Mouse (Mus musculus): Measurements from ENCODE around the gene Inpp5a. TPM values are rescaled to one million over a fixed set of nuclear protein-coding genes. Genes with fewer than 3 reads are reported as not detected.
A peak's percentile ranks its signal among the peaks of the same experiment; 100 is the strongest.

The Inpp5a gene
- polyA plus RNA-seq, 1 experiment from 2014 or later, result 22.4 TPM

GRCm38 (mm10) chr7:139528309-139529076 lies 139.6 kb downstream of the Inpp5a start:
- no peaks in the 10 kb centered on the region for H3K9me3 ChIP-seq (ENCODE audit: control insufficient read depth, low read length)
- DNase-seq (ENCODE audit: low spot score) (peak; percentile 87), ATAC-seq (replicated peaks; ENCODE audit: low FRiP score) (peak; percentile 92)
- H3K4me3 ChIP-seq (ENCODE audit: low read depth, low read length), result no peak overlapping the region
- peaks cover 17% of the 10 kb centered on the region for H3K4me1 ChIP-seq (replicated peaks; ENCODE audit: control insufficient read depth, insufficient read depth, low read length)
- H3K9ac ChIP-seq (ENCODE audit: low read length), result no peak overlapping the region; the same call in 1 of the 2 replicates
- peaks cover 77% of the 10 kb centered on the region for H3K27me3 ChIP-seq (ENCODE audit: control insufficient read depth, insufficient read depth, low read length)
- WGBS, result 8% methylated on average over 15 of the region's 15 CpGs
- H3K4me2 ChIP-seq (ENCODE audit: low read depth, low read length, severe bottlenecking), result no peak overlapping the region
- no peaks in the 10 kb centered on the region for H3K36me3 ChIP-seq (ENCODE audit: control insufficient read depth, insufficient read depth, low read length)
- H3K27ac ChIP-seq (ENCODE audit: low read depth, low read length), result peak overlapping the region; percentile 31; the same call in 1 of the 2 replicates

- DNase-seq (ENCODE audit: low spot score), result no peak
- no peaks in the 10 kb centered on the region for H3K36me3 ChIP-seq (ENCODE audit: control insufficient read depth, insufficient read depth, low read length)
- no peak overlapping the region for H3K27ac ChIP-seq (ENCODE audit: low read depth, low read length)
- H3K9me3 ChIP-seq (ENCODE audit: control insufficient read depth, low read length), result no peaks in the 10 kb centered on the region
- peaks cover 17% of the 10 kb centered on the region for H3K4me1 ChIP-seq (replicated peaks; ENCODE audit: control insufficient read depth, insufficient read depth, low read length)
- no peak overlapping the region for H3K9ac ChIP-seq (ENCODE audit: low read length)
- H3K4me3 ChIP-seq (ENCODE audit: low read depth, low read length), result no peak overlapping the region
- H3K4me2 ChIP-seq (ENCODE audit: low read depth, low read length, severe bottlenecking), result no peak overlapping the region
- H3K27me3 ChIP-seq (ENCODE audit: control insufficient read depth, insufficient read depth, low read length), result peaks cover 77% of the 10 kb centered on the region
- no peak for ATAC-seq (replicated peaks; ENCODE audit: low FRiP score)
These were observed 140.3 kb downstream of the Inpp5a start for GRCm38 (mm10) chr7:139529208-139529607.

- H3K9me3 ChIP-seq (ENCODE audit: control insufficient read depth, low read length), result no peaks in the 10 kb centered on the region
- H3K4me3 ChIP-seq (ENCODE audit: low read depth, low read length), result no peak overlapping the region
- ATAC-seq (replicated peaks; ENCODE audit: low FRiP score) (peak; percentile 37; the same call in 1 of the 2 replicates), DNase-seq (ENCODE audit: low spot score) (no peak)
- H3K36me3 ChIP-seq (ENCODE audit: control insufficient read depth, insufficient read depth, low read length), result no peaks in the 10 kb centered on the region
- peaks cover 17% of the 10 kb centered on the region for H3K4me1 ChIP-seq (replicated peaks; ENCODE audit: control insufficient read depth, insufficient read depth, low read length)
- 0 out of 2 replicates have a peak overlapping the region, but pooled peaks have one; percentile 3 for H3K27ac ChIP-seq (ENCODE audit: low read depth, low read length)
- peaks cover 79% of the 10 kb centered on the region for H3K27me3 ChIP-seq (ENCODE audit: control insufficient read depth, insufficient read depth, low read length)
- WGBS, result 30% methylated on average over 16 of the region's 16 CpGs
- no peak overlapping the region for H3K9ac ChIP-seq (ENCODE audit: low read length)
- no peak overlapping the region for H3K4me2 ChIP-seq (ENCODE audit: low read depth, low read length, severe bottlenecking)
These were observed 141.9 kb downstream of the Inpp5a start for GRCm38 (mm10) chr7:139530591-139531427.

- ATAC-seq (replicated peaks; ENCODE audit: low FRiP score), result no peak
These were observed 142.5 kb downstream of the Inpp5a start for GRCm38 (mm10) chr7:139531428-139531801.

GRCm38 (mm10) chr7:139536331-139536730 lies 147.4 kb downstream of the Inpp5a start:
- Histone ChIP-seq H3K36me3 (ENCODE audit: control insufficient read depth, insufficient read depth, low read length) (no peaks in the 10 kb centered on the region), H3K9me3 (ENCODE audit: control insufficient read depth, low read length) (no peaks in the 10 kb centered on the region), H3K4me2 (ENCODE audit: low read depth, low read length, severe bottlenecking) (no peak overlapping the region), H3K4me1 (replicated peaks; ENCODE audit: control insufficient read depth, insufficient read depth, low read length) (peaks cover 1% of the 10 kb centered on the region; the same call in 1 of the 2 replicates), H3K27ac (ENCODE audit: low read depth, low read length) (no peak overlapping the region), H3K27me3 (ENCODE audit: control insufficient read depth, insufficient read depth, low read length) (peaks cover 72% of the 10 kb centered on the region), H3K4me3 (ENCODE audit: low read depth, low read length) (no peak overlapping the region), H3K9ac (ENCODE audit: low read length) (no peak overlapping the region)
- DNase-seq (ENCODE audit: low spot score), result no peak
- no peak for ATAC-seq (replicated peaks; ENCODE audit: low FRiP score)
- WGBS, result 87% methylated on average over 5 of the region's 5 CpGs

More at GRCm38 (mm10) chr7:139531428-139531801, 142.5 kb downstream of the Inpp5a start:
- H3K36me3 ChIP-seq (ENCODE audit: control insufficient read depth, insufficient read depth, low read length), result no peaks in the 10 kb centered on the region
- H3K9me3 ChIP-seq (ENCODE audit: control insufficient read depth, low read length), result no peaks in the 10 kb centered on the region
- WGBS, result 64% methylated on average over 4 of the region's 4 CpGs
- DNase-seq (ENCODE audit: low spot score), result no peak
- no peak overlapping the region for H3K4me2 ChIP-seq (ENCODE audit: low read depth, low read length, severe bottlenecking)
- H3K4me1 ChIP-seq (replicated peaks; ENCODE audit: control insufficient read depth, insufficient read depth, low read length), result peaks cover 17% of the 10 kb centered on the region
- no peak overlapping the region for H3K27ac ChIP-seq (ENCODE audit: low read depth, low read length)
- peaks cover 79% of the 10 kb centered on the region for H3K27me3 ChIP-seq (ENCODE audit: control insufficient read depth, insufficient read depth, low read length)
- H3K9ac ChIP-seq (ENCODE audit: low read length), result no peak overlapping the region
- H3K4me3 ChIP-seq (ENCODE audit: low read depth, low read length), result no peak overlapping the region

GRCm38 (mm10) chr7:139536831-139537230 lies 147.9 kb downstream of the Inpp5a start:
- no peaks in the 10 kb centered on the region for H3K4me1 ChIP-seq (replicated peaks; ENCODE audit: control insufficient read depth, insufficient read depth, low read length)
- no peaks in the 10 kb centered on the region for H3K36me3 ChIP-seq (ENCODE audit: control insufficient read depth, insufficient read depth, low read length)
- H3K27me3 ChIP-seq (ENCODE audit: control insufficient read depth, insufficient read depth, low read length), result peaks cover 71% of the 10 kb centered on the region
- H3K9me3 ChIP-seq (ENCODE audit: control insufficient read depth, low read length), result no peaks in the 10 kb centered on the region
- DNase-seq (ENCODE audit: low spot score) (no peak), ATAC-seq (replicated peaks; ENCODE audit: low FRiP score) (no peak)
- no peak overlapping the region for H3K4me3 ChIP-seq (ENCODE audit: low read depth, low read length)
- WGBS, result 98% methylated on average over 2 of the region's 2 CpGs
- no peak overlapping the region for H3K27ac ChIP-seq (ENCODE audit: low read depth, low read length)
- no peak overlapping the region for H3K9ac ChIP-seq (ENCODE audit: low read length)
- no peak overlapping the region for H3K4me2 ChIP-seq (ENCODE audit: low read depth, low read length, severe bottlenecking)

GRCm38 (mm10) chr7:139537831-139538230 lies 148.9 kb downstream of the Inpp5a start:
- WGBS, result 87% methylated on average over 9 of the region's 9 CpGs
- Histone ChIP-seq H3K27ac (ENCODE audit: low read depth, low read length) (no peak overlapping the region), H3K4me3 (ENCODE audit: low read depth, low read length) (no peak overlapping the region), H3K9me3 (ENCODE audit: control insufficient read depth, low read length) (no peaks in the 10 kb centered on the region), H3K9ac (ENCODE audit: low read length) (no peak overlapping the region), H3K27me3 (ENCODE audit: control insufficient read depth, insufficient read depth, low read length) (peaks cover 68% of the 10 kb centered on the region), H3K4me2 (ENCODE audit: low read depth, low read length, severe bottlenecking) (no peak overlapping the region), H3K36me3 (ENCODE audit: control insufficient read depth, insufficient read depth, low read length) (no peaks in the 10 kb centered on the region), H3K4me1 (replicated peaks; ENCODE audit: control insufficient read depth, insufficient read depth, low read length) (no peaks in the 10 kb centered on the region)
- ATAC-seq (replicated peaks; ENCODE audit: low FRiP score) (no peak), DNase-seq (ENCODE audit: low spot score) (no peak)

GRCm38 (mm10) chr7:139538541-139538940 lies 149.6 kb downstream of the Inpp5a start:
- H3K27me3 ChIP-seq (ENCODE audit: control insufficient read depth, insufficient read depth, low read length), result peaks cover 67% of the 10 kb centered on the region
- no peak for DNase-seq (ENCODE audit: low spot score)
- H3K27ac ChIP-seq (ENCODE audit: low read depth, low read length), result no peak overlapping the region
- no peak for ATAC-seq (replicated peaks; ENCODE audit: low FRiP score)
- 80% methylated on average over 2 of the region's 2 CpGs for WGBS
- H3K4me1 ChIP-seq (replicated peaks; ENCODE audit: control insufficient read depth, insufficient read depth, low read length), result no peaks in the 10 kb centered on the region
- no peak overlapping the region for H3K4me2 ChIP-seq (ENCODE audit: low read depth, low read length, severe bottlenecking)
- H3K36me3 ChIP-seq (ENCODE audit: control insufficient read depth, insufficient read depth, low read length), result no peaks in the 10 kb centered on the region
- no peaks in the 10 kb centered on the region for H3K9me3 ChIP-seq (ENCODE audit: control insufficient read depth, low read length)
- H3K4me3 ChIP-seq (ENCODE audit: low read depth, low read length), result no peak overlapping the region
- H3K9ac ChIP-seq (ENCODE audit: low read length), result no peak overlapping the region

Measured in forebrain, embryonic 11.5 days (tissue).